19 mouse cellular contexts compared by ENCODE assay signal in genomic region chr5:134019651-134020432, GRCm38 (mm10).
DNase-seq lines count a peak whose midpoint lies in the region; ATAC-seq and TF ChIP-seq lines count a peak whose summit lies in the region.
"Had no signal": no experiment of that assay in that cellular context is flagged by ENCODE, and none has a peak within 500 bp of the region (broad histone marks: within the 10 kb centered on the region; RNA-seq: fewer than 3 reads in every experiment).

No protein-coding gene starts in this region.

- H3K4me3 ChIP-seq in midbrain, embryonic 13.5 days (replicated peaks): no peak overlapping the region
- no peak overlapping the region for H3K4me3 ChIP-seq in midbrain, embryonic 11.5 days (ENCODE audit: low read depth, low read length)
- no peak overlapping the region for H3K4me3 ChIP-seq in forebrain, embryonic 13.5 days
- no peak overlapping the region for H3K4me3 ChIP-seq in hindbrain, embryonic 13.5 days
- H3K4me3 ChIP-seq in midbrain, postnatal 0 days (ENCODE audit: low read depth, low read length): no peak overlapping the region
- H3K4me3 ChIP-seq: embryonic facial prominence, embryonic 15.5 days; layer of hippocampus, adult 2 months had no signal

- DNase-seq in midbrain, embryonic 11.5 days (ENCODE audit: low spot score, missing footprints): no peak
- peak; percentile 28 for DNase-seq in midbrain, postnatal 0 days (ENCODE audit: low spot score)
- no peak for DNase-seq in left cerebral cortex, adult 9 months (ENCODE audit: low spot score in 2 of 2)
- DNase-seq in gastrocnemius, postnatal 25 days: no peak
- DNase-seq: adrenal gland, postnatal 10 days; cerebellum, postnatal 10 days; heart, postnatal 14 days; kidney, adult 8-10 months; kidney, postnatal 14 days; layer of hippocampus, postnatal 36 days; thymus, postnatal 25 days had no signal

- H3K36me3 ChIP-seq in midbrain, embryonic 13.5 days: no peaks in the 10 kb centered on the region
- no peaks in the 10 kb centered on the region for H3K36me3 ChIP-seq in midbrain, embryonic 11.5 days (ENCODE audit: control insufficient read depth, insufficient read depth, low read length)
- H3K36me3 ChIP-seq in forebrain, embryonic 13.5 days (ENCODE audit: poor library complexity, severe bottlenecking): no peaks in the 10 kb centered on the region
- no peaks in the 10 kb centered on the region for H3K36me3 ChIP-seq in hindbrain, embryonic 13.5 days
- no peaks in the 10 kb centered on the region for H3K36me3 ChIP-seq in midbrain, postnatal 0 days (ENCODE audit: insufficient read depth, low read length)
- H3K36me3 ChIP-seq: embryonic facial prominence, embryonic 15.5 days had no signal

- H3K4me1 ChIP-seq in midbrain, embryonic 13.5 days (replicated peaks): peaks cover 20% of the 10 kb centered on the region
- no peaks in the 10 kb centered on the region for H3K4me1 ChIP-seq in midbrain, embryonic 11.5 days (ENCODE audit: control insufficient read depth, insufficient read depth, low read length)
- H3K4me1 ChIP-seq in forebrain, embryonic 13.5 days: peaks cover 21% of the 10 kb centered on the region
- peaks cover 22% of the 10 kb centered on the region for H3K4me1 ChIP-seq in hindbrain, embryonic 13.5 days (replicated peaks)
- H3K4me1 ChIP-seq in midbrain, postnatal 0 days (ENCODE audit: insufficient read depth, low read length): no peaks in the 10 kb centered on the region; the same call in 1 of the 2 replicates

- peak; percentile 72; the same call in 1 of the 2 replicates for ATAC-seq in midbrain, embryonic 13.5 days
- no peak for ATAC-seq in midbrain, embryonic 11.5 days (ENCODE audit: low FRiP score)
- ATAC-seq in forebrain, embryonic 13.5 days: peak; percentile 62; the same call in 1 of the 2 replicates
- ATAC-seq in hindbrain, embryonic 13.5 days (ENCODE audit: low FRiP score): no peak
- no peak for ATAC-seq in midbrain, postnatal 0 days (ENCODE audit: low FRiP score)
- ATAC-seq: inflammation-experienced regulatory T-cells, adult 6 months had no signal

- H3K9me3 ChIP-seq in midbrain, embryonic 13.5 days: no peaks in the 10 kb centered on the region
- no peaks in the 10 kb centered on the region for H3K9me3 ChIP-seq in midbrain, embryonic 11.5 days (ENCODE audit: control insufficient read depth, low read length)
- H3K9me3 ChIP-seq in forebrain, embryonic 13.5 days (replicated peaks): no peaks in the 10 kb centered on the region; the same call in 1 of the 2 replicates
- no peaks in the 10 kb centered on the region for H3K9me3 ChIP-seq in hindbrain, embryonic 13.5 days
- no peaks in the 10 kb centered on the region for H3K9me3 ChIP-seq in midbrain, postnatal 0 days (ENCODE audit: low read length)
- H3K9me3 ChIP-seq: embryonic facial prominence, embryonic 15.5 days had no signal

- peak overlapping the region; percentile 18; the same call in 1 of the 2 replicates for H3K4me2 ChIP-seq in midbrain, embryonic 13.5 days (replicated peaks)
- H3K4me2 ChIP-seq in midbrain, embryonic 11.5 days: no peak overlapping the region
- H3K4me2 ChIP-seq in forebrain, embryonic 13.5 days: peak overlapping the region; percentile 22
- H3K4me2 ChIP-seq in hindbrain, embryonic 13.5 days: peak overlapping the region; percentile 11; the same call in 1 of the 2 replicates
- no peak overlapping the region for H3K4me2 ChIP-seq in midbrain, postnatal 0 days (ENCODE audit: low read depth, low read length, poor library complexity, severe bottlenecking)
- H3K4me2 ChIP-seq: embryonic facial prominence, embryonic 15.5 days; heart, embryonic 11.5 days had no signal

- no peak overlapping the region for H3K9ac ChIP-seq in midbrain, embryonic 13.5 days (replicated peaks)
- H3K9ac ChIP-seq in midbrain, embryonic 11.5 days (ENCODE audit: low read length): no peak overlapping the region
- H3K9ac ChIP-seq in forebrain, embryonic 13.5 days: peak overlapping the region; percentile 34; the same call in 1 of the 2 replicates
- H3K9ac ChIP-seq in hindbrain, embryonic 13.5 days: no peak overlapping the region
- no peak overlapping the region for H3K9ac ChIP-seq in midbrain, postnatal 0 days (replicated peaks; ENCODE audit: low read length, poor library complexity, severe bottlenecking)
- H3K9ac ChIP-seq: embryonic facial prominence, embryonic 15.5 days; liver, embryonic 14.5 days had no signal

- no peak for TF ChIP-seq CTCF in midbrain, postnatal 0 days (IDR thresholded peaks at IDR 0.05)

- no peaks in the 10 kb centered on the region for H3K27me3 ChIP-seq in midbrain, embryonic 13.5 days
- no peaks in the 10 kb centered on the region for H3K27me3 ChIP-seq in midbrain, embryonic 11.5 days (ENCODE audit: control insufficient read depth, insufficient read depth, low read length)
- no peaks in the 10 kb centered on the region for H3K27me3 ChIP-seq in forebrain, embryonic 13.5 days
- no peaks in the 10 kb centered on the region; the same call in 1 of the 2 replicates for H3K27me3 ChIP-seq in hindbrain, embryonic 13.5 days
- H3K27me3 ChIP-seq in midbrain, postnatal 0 days (ENCODE audit: insufficient read depth, low read length): no peaks in the 10 kb centered on the region
- H3K27me3 ChIP-seq: embryonic facial prominence, embryonic 15.5 days had no signal

- peak overlapping the region; percentile 77 for H3K27ac ChIP-seq in midbrain, embryonic 13.5 days
- H3K27ac ChIP-seq in midbrain, embryonic 11.5 days (ENCODE audit: low read depth, low read length): no peak overlapping the region
- peak overlapping the region; percentile 62 for H3K27ac ChIP-seq in forebrain, embryonic 13.5 days
- peak overlapping the region; percentile 74 for H3K27ac ChIP-seq in hindbrain, embryonic 13.5 days
- no peak overlapping the region for H3K27ac ChIP-seq in midbrain, postnatal 0 days (ENCODE audit: low read depth, low read length)
- H3K27ac ChIP-seq: embryonic facial prominence, embryonic 15.5 days; layer of hippocampus, adult 2 months; liver, embryonic 14.5 days had no signal

- WGBS in midbrain, embryonic 13.5 days: 33% methylated on average over 13 of the region's 13 CpGs
- WGBS in midbrain, embryonic 11.5 days: 84% methylated on average over 13 of the region's 13 CpGs
- WGBS in forebrain, embryonic 13.5 days: 30% methylated on average over 13 of the region's 13 CpGs
- WGBS in hindbrain, embryonic 13.5 days: 38% methylated on average over 13 of the region's 13 CpGs
- 27% methylated on average over 13 of the region's 13 CpGs for WGBS in midbrain, postnatal 0 days

Comparison
In these comparisons a context has a peak if more than half of its experiments do, and no peak if none do; other contexts are left out.
1. ATAC-seq: peak in midbrain, embryonic 13.5 days (single experiment) and forebrain, embryonic 13.5 days (single experiment); none in midbrain, embryonic 11.5 days (single experiment), hindbrain, embryonic 13.5 days (single experiment) and midbrain, postnatal 0 days (single experiment).
2. H3K27ac ChIP-seq: peak in midbrain, embryonic 13.5 days (single experiment), forebrain, embryonic 13.5 days (single experiment) and hindbrain, embryonic 13.5 days (single experiment); none in midbrain, embryonic 11.5 days (single experiment) and midbrain, postnatal 0 days (single experiment).
3. H3K4me2 ChIP-seq: peak in midbrain, embryonic 13.5 days (single experiment), forebrain, embryonic 13.5 days (single experiment) and hindbrain, embryonic 13.5 days (single experiment); none in midbrain, embryonic 11.5 days (single experiment) and midbrain, postnatal 0 days (single experiment).